Mouse (Mus musculus): ENCODE results near the gene Skap2.

Gene Skap2

DNA sequence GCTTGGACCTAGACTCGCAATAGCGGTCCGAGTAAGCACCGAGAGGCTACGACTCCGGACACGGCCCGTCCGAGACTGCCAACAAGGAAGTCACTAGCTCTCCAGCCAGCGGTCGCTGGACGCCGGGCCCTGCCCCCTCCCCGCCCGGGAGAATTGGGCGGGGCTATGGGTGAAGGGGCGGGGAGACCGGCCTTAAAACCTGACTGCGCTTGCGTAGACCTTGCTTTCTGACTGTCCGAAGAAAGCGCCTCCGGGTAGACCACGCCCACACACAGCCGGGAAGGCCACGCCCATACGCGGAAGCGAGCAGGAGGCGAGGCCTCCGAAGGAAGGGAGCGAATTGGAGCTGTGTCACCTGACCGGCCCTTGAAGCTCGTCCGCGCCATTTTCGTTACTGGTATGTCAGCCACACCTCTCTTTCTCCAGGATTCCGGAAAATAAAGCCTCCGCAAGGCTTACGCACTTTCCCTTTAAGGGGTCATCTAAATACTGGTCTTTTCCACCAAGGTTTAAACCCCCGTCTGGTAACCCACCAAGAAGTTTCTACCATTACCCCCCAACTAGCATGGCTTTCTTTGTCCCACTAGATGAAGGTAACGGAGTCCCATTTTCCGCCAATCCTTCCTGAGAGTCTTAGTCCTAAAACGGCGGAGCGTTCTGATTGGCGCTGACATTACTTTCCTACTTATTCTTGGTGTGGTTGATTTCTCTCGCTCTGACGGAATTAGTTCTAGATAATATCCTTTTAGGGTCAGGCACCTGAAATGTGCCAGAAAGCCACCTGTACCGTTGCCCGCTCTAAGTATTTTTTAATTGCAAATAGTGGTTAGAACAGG lies at the start of gene Skap2:
Gene Skap2, minus strand, starts transcription at position 141 of the 836 bp plus-strand sequence.
- DNase-seq (ENCODE audit: low spot score in 2 of 2) = peak; percentile 95 to 98

DNA sequence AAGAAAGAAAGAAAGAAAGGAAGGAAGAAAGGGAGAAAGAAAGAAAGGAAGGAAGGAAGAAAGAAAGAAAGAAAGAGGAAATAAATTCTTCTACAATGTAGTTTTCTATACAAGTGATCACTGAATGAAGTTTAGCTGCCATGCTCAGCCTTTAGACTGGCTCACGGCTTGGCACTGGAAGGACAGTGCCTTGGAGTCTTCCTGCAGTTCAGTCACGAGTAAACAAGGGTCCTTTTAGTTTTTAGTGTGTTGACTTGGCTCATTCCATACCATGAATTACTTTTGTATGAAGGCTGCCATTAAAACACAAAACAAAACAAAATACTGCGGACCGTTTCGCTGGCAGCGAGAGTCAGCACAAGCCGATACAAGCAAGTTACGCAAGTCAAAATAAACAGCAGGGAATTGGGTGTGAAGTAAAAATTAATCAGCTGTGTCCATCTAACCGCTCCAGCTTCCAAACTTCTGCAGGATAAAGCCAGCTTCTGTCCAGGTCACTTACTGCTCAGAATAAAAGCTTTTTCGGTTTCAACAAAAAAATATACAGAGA lies 46.6 kb upstream of the Skap2 start:
- DNase-seq (ENCODE audit: low spot score in 2 of 2) = no peak

DNA sequence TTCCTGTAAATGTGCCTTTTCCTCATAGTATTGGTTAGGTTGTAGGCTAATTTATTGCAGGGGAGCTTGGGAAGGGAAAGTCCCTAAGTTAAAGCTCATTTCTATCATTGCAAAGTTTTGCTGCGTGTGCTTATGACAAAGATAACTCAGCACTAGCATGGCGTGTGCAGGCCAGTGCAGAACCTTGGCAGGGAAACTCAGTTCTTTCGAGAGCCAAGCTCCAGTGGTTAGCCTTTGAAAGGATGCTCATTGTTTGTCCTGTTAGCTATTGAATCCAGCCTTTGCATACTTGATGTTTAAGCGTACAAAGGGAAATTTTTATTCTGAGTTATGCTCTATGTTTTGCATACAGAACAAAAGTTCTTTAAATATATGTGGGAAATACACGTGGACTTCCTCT lies 45.8 kb upstream of the Skap2 start:
- DNase-seq (ENCODE audit: low spot score in 2 of 2) = no peak

DNA sequence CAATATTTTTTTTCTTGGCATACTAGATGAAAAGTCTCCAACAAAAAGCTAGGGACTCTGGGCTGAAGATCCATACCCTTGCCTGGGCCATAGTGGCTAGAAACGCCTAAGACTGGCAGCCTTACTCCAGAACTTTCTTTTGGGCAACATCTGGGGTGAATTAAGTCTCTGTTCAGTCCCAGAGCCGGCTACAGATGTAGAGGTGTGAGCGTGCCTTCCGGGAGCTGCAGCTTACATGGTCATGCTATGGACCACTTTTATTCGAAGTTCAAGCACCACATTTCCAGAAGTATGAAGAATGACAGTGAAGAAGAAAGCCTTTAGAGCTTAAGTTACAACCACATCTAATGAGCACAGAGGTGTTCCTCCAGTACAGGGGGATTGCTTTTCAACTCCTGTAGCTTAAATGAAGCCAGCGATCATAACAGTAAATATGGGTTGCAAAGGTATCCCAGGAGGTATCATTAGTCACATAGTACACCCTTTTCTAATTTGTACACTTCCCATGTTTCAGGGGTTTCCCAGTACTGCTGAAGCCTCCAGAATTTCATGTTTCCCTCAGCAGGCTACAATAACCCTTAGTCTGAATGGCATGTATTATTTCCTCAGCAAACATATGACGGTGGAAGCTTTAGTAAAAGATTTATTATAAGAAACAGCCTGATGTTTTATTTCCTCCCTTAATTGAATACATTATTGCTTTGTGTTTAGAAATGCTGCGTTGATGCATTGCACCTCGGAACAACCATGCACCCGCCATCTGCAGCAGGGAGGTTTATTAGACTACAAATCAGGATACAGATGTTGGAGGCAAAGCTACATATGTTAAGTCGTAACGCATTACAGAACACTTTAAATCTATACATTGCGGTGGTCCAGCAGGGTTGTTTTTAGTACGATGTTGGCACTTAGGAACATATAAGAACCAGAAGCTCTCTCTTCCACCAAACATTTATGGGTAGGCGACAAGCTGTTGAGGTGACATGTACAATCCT lies 41.5 kb upstream of the Skap2 start:
- no peak for DNase-seq (ENCODE audit: low spot score in 2 of 2)

DNA sequence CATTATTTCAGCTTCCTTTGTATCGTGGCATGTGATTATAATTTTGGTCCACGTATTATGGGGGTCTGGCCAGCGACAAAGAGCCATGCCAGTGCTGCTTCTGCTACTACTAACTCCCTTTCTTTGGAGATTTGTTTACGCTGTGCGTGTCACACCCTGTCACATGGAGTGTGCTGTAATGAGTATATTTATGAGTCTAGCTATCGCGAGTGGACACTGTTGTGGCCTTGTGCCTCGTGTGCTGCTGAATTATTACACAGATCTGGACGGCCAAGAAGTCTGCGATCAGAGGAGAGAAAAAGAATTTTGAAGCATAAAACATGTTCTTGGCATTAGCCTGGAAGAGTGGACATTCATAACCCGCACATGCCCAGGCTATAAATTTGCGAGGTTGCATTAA lies 37.7 kb upstream of the Skap2 start:
- DNase-seq (ENCODE audit: low spot score in 2 of 2) = no peak

DNA sequence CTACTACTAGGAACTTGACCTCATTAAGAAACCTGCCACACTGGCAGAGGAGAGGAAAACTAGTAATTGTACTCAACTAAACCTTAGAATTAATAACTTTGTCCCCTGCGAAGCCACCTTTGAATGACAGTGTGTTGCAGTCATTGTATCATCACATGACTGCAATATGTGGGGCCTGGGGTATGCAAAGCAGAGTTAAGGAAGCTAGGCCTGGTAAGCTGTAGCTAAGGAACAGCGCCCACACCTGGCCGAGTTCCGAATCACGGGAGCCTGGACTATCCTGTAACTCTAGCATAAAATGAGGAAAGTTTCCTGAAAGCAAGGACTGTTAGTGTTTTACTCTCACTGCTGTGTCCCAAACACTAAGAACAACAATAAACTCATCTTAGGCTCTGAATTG lies 33.2 kb upstream of the Skap2 start:
- DNase-seq (ENCODE audit: low spot score in 2 of 2) = peak in 1 of 2 experiments; percentile 43

DNA sequence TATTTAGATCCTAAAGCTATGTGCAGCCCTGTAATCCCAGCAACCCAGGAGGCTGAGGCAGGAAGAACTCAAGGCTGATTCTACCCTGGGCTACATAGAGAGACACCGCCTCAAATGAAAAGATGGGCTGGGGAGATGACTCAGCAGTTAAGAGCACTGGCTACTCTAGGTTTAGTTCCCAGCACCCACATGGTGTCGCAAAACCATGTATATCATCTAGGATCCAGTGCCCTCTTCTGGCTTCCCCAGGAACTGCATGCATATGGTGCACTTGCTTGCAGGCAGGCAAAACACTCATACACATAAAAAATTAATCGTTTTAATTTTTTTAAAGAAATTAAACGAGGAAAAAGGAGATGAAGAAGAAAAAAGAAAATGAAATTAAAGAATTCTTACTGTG lies 23.7 kb upstream of the Skap2 start:
- DNase-seq (ENCODE audit: low spot score in 2 of 2) = peak in 1 of 2 experiments; percentile 40

DNA sequence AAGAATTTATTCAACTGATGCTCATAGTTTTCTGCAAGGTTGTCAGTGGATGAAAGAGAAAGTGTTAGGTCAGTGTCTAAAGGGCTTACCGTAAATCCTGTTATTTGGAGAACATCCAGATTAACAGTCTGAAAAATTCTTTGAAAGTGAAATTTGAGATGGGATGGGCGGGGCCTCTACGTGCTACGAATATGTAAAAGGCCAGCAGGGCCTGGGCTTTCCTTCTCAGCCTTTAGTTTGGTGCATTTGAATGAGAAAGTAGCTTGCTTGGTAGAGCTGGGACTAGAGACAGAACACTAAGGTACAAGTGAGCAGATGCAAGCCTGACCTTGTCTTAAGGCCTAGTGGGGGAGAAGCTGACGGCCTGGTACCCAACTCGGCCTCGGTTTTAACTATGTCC lies 18.8 kb upstream of the Skap2 start:
- no peak for DNase-seq (ENCODE audit: low spot score in 2 of 2)

DNA sequence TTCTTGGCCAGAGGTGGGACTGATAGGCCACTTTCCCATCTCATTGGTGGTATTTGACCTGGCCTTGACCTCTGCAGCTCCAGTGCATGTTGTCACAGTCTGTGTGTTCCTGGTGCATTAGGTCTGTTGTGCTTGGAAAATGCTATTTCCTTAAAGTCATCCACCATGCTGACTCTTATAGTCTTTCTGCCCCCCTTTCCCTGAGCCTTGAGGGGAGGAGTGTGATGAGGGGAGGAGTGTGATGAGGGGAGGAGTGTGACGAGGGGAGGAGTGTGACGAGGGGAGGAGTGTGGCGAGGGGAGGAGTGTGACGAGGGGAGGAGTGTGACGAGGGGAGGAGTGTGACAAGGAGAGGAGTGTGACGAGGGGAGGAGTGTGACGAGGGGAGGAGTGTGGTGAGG lies 15.8 kb upstream of the Skap2 start:
- no peak for DNase-seq (ENCODE audit: low spot score in 2 of 2)

DNA sequence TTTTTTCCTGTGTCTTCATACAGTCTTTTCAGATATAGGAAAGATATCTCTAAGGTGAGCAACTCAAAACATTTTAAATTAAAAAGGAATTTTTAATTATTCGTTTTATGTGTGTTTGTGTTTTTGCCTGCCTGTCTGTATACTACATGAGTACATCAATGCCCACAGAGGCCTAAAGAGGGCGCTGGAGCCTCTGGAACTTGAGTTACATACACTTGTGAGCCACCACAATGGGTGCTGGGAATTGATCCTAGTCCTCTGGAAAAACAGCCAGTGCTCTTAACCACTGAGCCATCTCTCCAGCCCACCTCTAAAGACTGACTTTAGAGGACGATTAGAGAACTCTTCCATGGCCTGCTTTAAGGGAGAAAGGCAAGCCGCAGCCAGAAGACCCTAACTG lies 14.8 kb upstream of the Skap2 start:
- DNase-seq (ENCODE audit: low spot score in 2 of 2) = no peak

DNA sequence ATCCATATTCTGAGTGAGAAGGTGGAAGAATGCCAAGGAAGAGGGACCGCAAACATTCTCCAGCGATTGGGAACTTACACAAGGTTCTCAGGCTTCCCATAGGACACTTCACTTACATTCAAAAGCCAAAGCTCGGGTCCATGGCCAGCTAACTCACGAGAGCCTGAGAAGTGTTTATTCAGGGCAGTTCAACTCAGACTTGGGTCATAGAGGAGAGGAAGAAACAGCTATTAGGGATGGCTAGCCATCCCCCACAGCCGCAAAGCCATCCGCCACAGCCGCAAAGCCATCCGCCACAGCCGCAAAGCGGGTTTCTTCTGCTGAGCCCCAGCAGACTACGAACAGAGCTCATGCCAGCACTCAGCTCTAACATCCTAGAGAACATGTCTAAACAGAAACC lies 13.9 kb upstream of the Skap2 start:
- DNase-seq (ENCODE audit: low spot score in 2 of 2) = no peak

DNA sequence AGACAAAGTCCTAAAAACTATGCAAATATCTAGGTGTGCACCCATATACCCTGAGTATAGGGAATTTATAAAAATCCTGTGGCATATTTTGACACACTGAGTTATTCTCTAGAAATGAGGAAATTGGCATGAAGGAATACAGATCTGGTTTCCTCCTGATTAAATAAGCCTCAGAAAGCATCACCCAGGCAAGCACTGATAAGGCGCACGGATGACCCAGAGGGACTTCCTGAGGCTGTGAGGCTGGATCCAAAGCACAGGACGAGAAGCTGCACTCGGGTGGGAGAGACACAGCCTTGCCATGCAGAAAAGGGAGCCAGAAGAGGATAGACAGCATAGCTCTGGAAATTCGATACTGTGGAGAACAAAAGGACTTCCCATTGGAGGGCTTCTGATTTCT lies 12.4 kb upstream of the Skap2 start:
- DNase-seq (ENCODE audit: low spot score in 2 of 2) = no peak

DNA sequence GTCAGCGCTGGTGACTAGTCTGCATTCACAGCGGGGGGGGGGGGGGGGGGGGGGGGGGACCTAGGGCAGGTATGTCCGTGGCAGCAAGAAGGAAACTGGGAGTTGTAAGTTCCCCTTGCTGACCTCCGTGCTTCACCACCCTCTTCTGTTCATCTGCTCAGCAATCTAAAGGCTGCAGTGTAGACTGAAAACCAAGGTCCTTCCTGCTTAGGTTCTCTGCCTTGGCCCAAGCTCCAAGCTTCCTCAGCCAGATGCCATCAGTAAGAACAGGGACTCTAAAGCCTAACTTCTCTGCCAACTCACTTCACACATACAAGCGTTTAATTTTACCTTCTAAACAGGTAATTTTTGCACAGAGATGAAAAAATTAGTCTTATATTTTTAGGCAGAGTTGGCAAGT lies 10.0 kb upstream of the Skap2 start:
- no peak for DNase-seq (ENCODE audit: low spot score in 2 of 2)

DNA sequence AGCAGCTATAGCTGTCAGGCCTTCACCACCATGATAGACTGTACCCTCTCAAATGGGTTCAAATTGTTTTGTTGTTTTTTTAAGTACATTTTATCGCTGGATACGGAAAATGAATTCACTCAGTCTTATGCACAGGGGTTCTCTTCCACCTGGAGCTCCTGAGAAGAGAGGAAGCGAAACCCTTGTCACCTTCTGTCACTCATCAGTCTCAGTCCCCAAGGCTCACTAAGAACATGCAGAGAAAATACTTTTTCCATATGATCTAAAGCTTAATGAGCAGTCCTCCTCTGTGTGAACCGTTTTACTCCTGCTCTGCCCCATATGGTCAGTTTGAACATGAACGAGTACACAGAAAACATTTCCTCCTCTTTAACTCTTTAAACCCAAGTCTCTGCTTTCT lies 7.9 kb upstream of the Skap2 start:
- no peak for DNase-seq (ENCODE audit: low spot score in 2 of 2)

DNA sequence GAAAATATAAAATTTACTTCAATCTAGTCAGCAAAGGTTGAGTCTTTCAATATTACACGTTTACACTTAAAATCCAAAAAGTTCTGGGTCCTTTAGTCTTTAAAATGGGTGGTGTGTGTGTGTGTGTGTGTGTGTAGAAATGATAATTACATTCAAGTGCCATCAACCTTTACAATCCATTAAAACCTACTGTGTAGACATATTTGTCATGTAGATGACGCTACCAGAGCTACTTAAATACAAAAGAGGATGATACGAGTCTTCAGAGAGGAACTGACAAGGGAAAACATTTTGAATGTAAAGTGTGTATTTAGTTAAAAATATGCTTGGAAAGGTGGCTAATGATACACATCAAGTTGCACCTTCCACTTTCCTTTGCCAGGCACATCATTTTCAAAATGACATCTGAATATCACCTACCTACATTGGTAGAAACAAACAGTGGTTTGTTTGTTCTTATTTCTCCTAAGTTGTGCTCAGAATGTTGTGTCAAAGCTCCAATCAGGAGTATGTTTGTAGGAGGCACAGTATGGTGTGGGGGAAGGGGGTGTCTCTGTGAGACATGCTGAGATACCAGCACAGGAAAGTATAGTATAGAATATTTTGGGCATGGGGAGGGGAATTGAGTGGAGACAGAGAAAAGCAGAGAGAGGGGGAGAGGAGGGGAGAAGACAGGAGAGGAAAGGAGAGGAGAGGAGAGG lies 1.0 kb upstream of the Skap2 start:
- DNase-seq (ENCODE audit: low spot score in 2 of 2) = no peak

DNA sequence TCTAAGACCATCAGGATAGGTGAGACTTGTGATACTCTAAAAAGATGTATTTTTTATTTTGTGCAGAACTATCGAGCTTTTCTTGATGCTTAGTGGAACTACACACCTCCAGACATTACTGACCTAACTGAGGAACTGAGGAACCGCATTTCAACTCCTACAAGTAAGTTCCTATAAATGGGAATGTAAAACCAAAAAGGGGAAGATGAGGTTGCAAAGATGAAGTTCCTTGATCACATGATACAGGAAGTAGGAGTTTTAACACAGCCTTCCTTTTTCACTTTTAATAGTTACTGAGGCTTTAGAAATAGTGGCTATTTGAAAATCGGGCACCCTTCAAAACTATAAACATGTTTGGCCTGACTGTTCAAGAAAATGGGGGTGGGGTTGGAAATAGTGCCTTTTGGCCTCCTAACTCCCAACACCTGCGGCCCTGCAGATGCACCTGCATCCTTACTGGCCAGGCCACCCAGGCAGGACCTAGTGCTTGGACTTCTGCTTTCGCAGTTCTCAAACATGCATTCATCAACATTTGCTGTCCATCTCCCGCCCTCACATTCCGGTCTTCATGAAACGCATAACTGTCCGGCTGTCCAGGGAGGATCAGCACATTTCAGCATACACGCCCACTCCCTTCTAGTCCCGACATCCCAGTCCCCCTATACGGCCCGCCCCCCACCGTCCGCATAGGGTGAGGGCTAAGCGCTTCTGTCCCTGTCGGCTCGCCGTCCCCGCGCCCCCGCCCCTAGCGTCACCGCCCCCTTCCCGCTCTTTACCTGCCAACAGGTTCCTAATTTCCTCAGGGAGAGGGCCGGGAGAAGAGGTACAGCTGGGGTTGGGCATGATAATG lies 565 bp downstream of the Skap2 start:
- no peak for DNase-seq (ENCODE audit: low spot score in 2 of 2)

DNA sequence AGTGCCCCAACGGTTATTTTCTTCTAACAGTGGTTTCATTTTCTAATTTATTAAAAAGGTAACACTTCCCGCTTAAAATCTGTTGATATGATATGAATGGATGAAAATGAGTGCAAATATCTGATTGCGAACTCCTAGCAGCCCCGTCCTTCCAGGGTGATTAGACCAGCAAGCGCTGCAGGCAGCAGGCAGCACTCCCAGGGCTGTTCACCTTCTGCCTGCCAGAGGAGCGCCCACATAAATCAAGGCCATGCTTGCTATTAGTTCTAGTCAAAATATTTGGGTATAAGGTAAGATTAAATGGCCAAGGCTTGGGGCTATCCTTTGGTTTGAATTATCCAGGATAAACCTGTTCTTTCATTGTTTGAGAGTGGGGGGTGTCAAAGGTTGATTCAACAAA lies 3.0 kb downstream of the Skap2 start:
- DNase-seq (ENCODE audit: low spot score in 2 of 2) = no peak

DNA sequence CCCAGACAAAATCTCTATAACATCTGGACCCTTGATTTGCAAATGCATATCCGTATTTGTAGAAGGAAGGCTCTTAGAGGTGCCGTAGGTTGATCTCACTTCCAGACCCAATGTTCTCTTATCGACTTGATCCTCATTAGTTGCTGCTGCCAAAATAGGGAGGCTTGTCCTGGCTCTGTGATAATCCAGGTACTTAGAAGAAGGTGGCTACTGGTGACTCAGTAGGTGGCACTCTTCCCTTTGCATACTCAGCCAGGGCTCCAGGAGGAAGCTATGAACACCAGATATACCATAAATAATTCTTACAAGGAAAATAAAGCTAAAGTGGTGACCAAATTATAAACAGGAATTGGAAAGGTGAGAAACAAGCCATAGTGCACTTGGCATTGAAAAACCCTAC lies 3.6 kb downstream of the Skap2 start:
- no peak for DNase-seq (ENCODE audit: low spot score in 2 of 2)

DNA sequence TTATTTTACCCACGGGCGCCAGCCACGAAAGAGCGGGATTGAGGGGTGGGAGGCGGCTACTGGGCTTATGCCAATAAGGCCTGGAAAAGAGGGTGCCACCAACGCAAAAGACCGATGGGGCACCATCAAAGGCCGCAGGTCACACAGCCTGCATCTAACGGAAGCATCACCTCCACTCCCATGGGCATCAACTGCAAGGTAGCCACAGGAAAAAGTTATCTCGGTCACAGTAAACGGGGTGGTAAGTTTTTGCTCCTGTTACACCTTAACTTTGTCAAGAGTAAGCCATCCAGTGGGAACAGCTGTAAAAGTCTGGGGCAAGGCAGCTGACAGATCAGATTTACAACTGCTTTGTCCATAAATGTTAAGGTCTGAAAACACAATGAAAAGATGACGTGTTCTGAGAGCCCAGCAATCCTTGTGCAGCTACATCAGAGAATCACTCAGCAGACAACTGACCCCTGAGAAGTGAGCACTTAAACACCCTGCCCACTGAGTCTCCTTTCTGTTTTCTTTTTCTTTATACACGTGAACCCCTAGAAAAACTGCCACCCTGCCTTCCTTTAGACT lies 5.6 kb downstream of the Skap2 start:
- no peak for DNase-seq (ENCODE audit: low spot score in 2 of 2)

DNA sequence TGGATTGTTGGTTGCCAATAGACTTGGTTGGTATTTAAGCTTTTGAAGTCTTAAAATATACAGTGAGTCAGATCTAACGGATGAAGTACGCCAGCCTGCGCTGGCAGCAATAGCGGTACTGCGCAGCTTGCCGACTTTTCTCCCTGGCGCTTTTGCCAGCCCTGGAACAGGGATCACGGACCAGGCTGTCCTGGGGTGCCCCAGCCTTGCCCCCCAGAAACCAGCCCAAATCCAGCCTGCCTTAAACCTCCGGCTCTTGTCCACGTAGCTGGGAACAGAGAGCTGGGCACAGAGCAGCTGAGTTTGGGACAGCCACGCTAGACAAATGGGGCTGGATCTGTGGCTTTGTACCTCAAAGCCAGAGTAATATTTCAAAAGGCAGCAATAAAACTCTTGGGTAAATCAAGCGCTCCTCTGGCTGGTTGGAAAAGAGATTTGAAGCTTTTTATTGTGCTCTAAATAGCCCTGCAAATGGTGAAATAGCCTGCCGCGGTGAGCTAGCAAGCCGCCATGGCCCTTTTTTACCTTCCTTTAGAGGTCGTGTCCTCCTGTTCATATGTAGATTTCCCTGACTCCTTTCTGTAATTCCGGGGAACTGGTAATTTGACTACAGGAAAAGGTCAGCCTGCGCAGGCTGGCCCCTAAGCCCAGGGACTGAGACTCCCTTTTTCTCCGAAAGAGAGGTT lies 6.2 kb downstream of the Skap2 start:
- DNase-seq (ENCODE audit: low spot score in 2 of 2) = no peak
